Mouse (Mus musculus) kidney, adult 2 months (tissue): ENCODE measurements around the gene Ube2q2.

Experiments used
- CTCF ChIP-seq: fragments of 200-500 bp; conservative IDR thresholded peaks from 2 replicates; pipeline ENCODE4 v1.5.1; 2011; ENCODE audit warnings: low read depth, mild to moderate bottlenecking, control low read depth, low read length, moderate library complexity, mixed read lengths; ENCODE audit not compliant: insufficient read depth, insufficient read length
- POLR2A ChIP-seq: fragments of 200-500 bp; IDR thresholded peaks from one replicate; pipeline ENCODE4 v1.6.1; 2011; ENCODE audit warnings: low read depth, low read length, control low read depth

DNA sequence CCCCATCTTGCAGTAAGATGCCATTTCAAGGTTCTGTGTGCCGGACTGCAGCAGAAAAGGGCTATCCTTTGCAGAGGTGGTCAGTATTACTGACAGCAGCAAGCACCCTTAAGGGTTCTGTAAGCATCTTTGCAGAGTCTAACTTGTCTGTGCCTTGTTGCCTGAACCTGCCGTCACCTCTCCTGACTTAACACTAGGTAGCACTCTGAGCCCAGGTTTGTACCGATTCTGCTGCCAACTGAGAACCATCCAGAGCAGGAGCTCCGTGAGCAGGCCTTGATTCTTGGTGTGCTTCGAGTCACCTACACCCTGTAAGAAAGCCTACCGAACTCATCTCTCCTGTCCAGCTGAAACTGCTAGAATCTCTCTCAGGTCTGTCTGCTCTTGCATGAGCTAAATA lies 82.9 kb downstream of the Ube2q2 start:
- TF ChIP-seq CTCF (peak; percentile 86), POLR2A (no peak)
